Mouse (Mus musculus) right cerebral cortex, postnatal 25 days (tissue): ENCODE results near the gene Col4a6.

Source experiments
- DNase-seq: peaks from one replicate; pipeline ENCODE4 v3.0.0; 2022

The Col4a6 gene

GRCm38 (mm10) chrX:141236564-141237333 is 237.1 kb downstream of the Col4a6 start:
- no peak for DNase-seq

GRCm38 (mm10) chrX:141228169-141228568 is 245.7 kb downstream of the Col4a6 start:
- no peak for DNase-seq

GRCm38 (mm10) chrX:141212802-141213201 is 261.1 kb downstream of the Col4a6 start:
- peak; percentile 5 for DNase-seq

GRCm38 (mm10) chrX:141198993-141199392 is 274.9 kb downstream of the Col4a6 start:
- DNase-seq, result no peak

GRCm38 (mm10) chrX:141195036-141195435 is 278.8 kb downstream of the Col4a6 start:
- no peak for DNase-seq

GRCm38 (mm10) chrX:141175353-141175752 is 298.5 kb downstream of the Col4a6 start:
- DNase-seq, result peak; percentile 8

GRCm38 (mm10) chrX:141165067-141165466 is 308.8 kb downstream of the Col4a6 start:
- no peak for DNase-seq

GRCm38 (mm10) chrX:141160371-141160770 is 313.5 kb downstream of the Col4a6 start:
- DNase-seq, result no peak

- DNase-seq, result no peak
Measured at GRCm38 (mm10) chrX:141158160-141158559, 315.7 kb downstream of the Col4a6 start.

- no peak for DNase-seq
Measured at GRCm38 (mm10) chrX:141157626-141158025, 316.2 kb downstream of the Col4a6 start.

GRCm38 (mm10) chrX:141156696-141157095 is 317.2 kb downstream of the Col4a6 start:
- DNase-seq, result no peak

DNA sequence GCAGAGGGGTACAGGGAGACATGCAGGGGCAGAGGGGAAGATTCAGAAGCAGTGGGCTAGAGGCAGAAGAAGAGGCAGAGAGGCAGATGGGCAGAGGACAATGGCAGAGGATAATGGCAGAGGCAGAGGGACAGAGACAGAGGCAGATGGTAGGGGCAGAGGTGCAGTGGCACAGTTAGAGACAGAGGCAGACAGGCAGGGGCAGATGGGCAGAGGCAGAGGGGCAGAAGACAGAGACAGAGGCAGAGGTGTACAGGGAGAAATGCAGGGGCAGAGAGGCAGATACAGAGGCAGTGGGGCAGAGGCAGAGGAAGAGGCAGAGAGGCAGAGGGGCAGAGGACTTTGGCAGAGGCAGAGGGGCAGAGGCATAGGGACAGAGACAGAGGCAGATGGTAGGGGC is 322.7 kb downstream of the Col4a6 start:
- DNase-seq, result no peak

DNA sequence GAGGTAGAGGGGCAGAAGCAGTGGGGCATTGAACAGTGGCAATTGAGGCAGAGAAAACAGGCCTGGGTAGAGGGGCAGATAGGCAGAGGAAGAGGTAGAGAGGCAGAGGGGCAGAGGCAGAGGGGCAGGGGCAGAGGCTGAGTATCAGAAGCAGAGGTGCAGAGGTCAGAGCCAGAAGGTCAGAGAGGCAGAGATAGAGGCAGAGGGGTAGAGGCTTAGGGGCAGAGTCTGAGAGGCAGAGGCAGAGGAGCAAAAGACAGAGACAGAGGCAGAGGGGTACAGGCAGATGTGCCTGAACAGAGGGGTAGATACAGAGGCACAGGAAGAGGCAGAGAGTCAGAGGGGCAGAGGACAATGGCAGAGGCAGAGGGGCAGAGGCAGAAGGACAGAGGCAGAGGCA is 323.6 kb downstream of the Col4a6 start:
- no peak for DNase-seq

GRCm38 (mm10) chrX:141149705-141150104 is 324.2 kb downstream of the Col4a6 start:
- DNase-seq, result no peak
